Mouse (Mus musculus): Measurements from ENCODE around the gene Tom1l2.

- TF ChIP-seq CTCF (IDR thresholded peaks at IDR 0.05) = no peak
- no peak for TF ChIP-seq EP300 (IDR thresholded peaks at IDR 0.05)
Observed at GRCm38 (mm10) chr11:60323731-60324130, 29.0 kb downstream of the Tom1l2 start.
